Mouse (Mus musculus): Measurements from ENCODE around the gene Rps24. TPM values are rescaled to one million over a fixed set of nuclear protein-coding genes. Genes with fewer than 3 reads are reported as not detected.

The Rps24 gene
- polyA plus RNA-seq, 1 experiment: 2,340 TPM

- Histone ChIP-seq H3K4me2 (ENCODE audit: low read depth) (peak overlapping the region; percentile 98), H3K79me2 (ENCODE audit: control insufficient read depth, insufficient read depth) (peaks cover 61% of the 10 kb centered on the region), H3ac (ENCODE audit: control insufficient read depth, insufficient read length) (peak overlapping the region; percentile 46), H3K36me3 (ENCODE audit: control insufficient read depth, insufficient read depth) (peaks cover 40% of the 10 kb centered on the region), H3K27me3 (ENCODE audit: control insufficient read depth, insufficient read depth, insufficient read length) (no peaks in the 10 kb centered on the region), H3K4me3 (peak overlapping the region; percentile 76)
- TF ChIP-seq MYOD1 (IDR thresholded peaks at IDR 0.05; ENCODE audit: control insufficient read depth in 1 of 3, insufficient read length in 2 of 3, low read depth in 2 of 3) (no peak), POLR2AphosphoS2 (IDR thresholded peaks at IDR 0.05; ENCODE audit: insufficient read length, low read depth) (peak; percentile 98), REST (IDR thresholded peaks at IDR 0.05; ENCODE audit: insufficient read depth, insufficient read length) (no peak), CEBPB (IDR thresholded peaks at IDR 0.05; ENCODE audit: insufficient read depth, poor library complexity, severe bottlenecking) (peak; percentile 53; the same call in 1 of the 2 replicates), SRF (IDR thresholded peaks at IDR 0.05; ENCODE audit: control insufficient read depth, insufficient read length, low read depth) (no peak), TCF12 (IDR thresholded peaks at IDR 0.05; ENCODE audit: insufficient read depth, poor library complexity, severe bottlenecking) (no peak), TCF3 (IDR thresholded peaks at IDR 0.05; ENCODE audit: insufficient read length, low read depth) (no peak), E2F4 (IDR thresholded peaks at IDR 0.05; ENCODE audit: insufficient read depth) (no peak), USF1 (IDR thresholded peaks at IDR 0.05; ENCODE audit: low read depth) (no peak), POLR2A (IDR thresholded peaks at IDR 0.05; ENCODE audit: insufficient read length, low read depth) (peak; percentile 97), MAX (IDR thresholded peaks at IDR 0.05; ENCODE audit: low read depth) (no peak), MYOG (IDR thresholded peaks at IDR 0.05; ENCODE audit: control insufficient read depth in 1 of 3, insufficient read depth in 1 of 3, insufficient read length in 2 of 3, low read depth in 2 of 3) (no peak)
Observed at GRCm38 (mm10) chr14:24490468-24491265, 3.7 kb downstream of the Rps24 start.

DNA sequence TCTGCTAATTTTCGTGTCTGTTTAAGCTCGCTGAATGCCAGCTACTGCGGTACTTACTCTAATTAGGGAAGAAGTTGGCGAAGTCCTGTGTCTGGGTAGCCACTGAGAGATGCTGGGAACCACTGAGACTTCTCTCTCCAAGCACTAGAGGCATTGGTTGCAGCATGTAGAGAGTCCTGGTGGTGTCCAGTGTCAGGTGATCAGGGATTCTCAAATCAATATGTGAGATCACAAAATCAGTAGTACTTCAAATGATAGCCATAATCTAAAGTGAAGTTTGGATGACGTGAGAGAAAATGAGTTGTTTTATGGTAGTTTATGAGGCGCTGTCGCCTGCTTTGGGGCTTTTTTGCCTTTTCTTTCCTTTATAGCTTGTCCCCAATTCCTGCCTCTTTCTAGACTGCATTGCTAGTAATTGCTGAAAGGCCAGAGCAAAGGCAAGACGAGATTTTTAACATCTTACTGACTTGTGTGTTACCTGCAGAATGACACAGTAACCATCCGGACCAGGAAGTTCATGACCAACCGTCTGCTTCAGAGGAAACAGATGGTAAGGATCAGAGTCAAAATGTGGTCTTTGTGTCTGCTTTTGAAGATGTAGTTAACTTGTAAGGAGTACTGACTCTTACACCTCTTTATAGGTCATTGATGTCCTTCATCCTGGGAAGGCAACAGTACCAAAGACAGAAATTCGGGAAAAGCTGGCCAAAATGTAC is 4.5 kb downstream of the Rps24 start:
- peaks cover 48% of the 10 kb centered on the region for H3K36me3 ChIP-seq (ENCODE audit: control insufficient read depth, insufficient read depth)
- H3K79me2 ChIP-seq (ENCODE audit: control insufficient read depth, insufficient read depth): peaks cover 57% of the 10 kb centered on the region
- no peaks in the 10 kb centered on the region for H3K27me3 ChIP-seq (ENCODE audit: control insufficient read depth, insufficient read depth, insufficient read length)
- peak overlapping the region; percentile 46 for H3ac ChIP-seq (ENCODE audit: control insufficient read depth, insufficient read length)
- peak overlapping the region; percentile 76 for H3K4me3 ChIP-seq
- peak overlapping the region; percentile 98 for H3K4me2 ChIP-seq (ENCODE audit: low read depth)
- TF ChIP-seq MYOD1 (IDR thresholded peaks at IDR 0.05; ENCODE audit: control insufficient read depth in 1 of 3, insufficient read length in 2 of 3, low read depth in 2 of 3) (no peak), SRF (IDR thresholded peaks at IDR 0.05; ENCODE audit: control insufficient read depth, insufficient read length, low read depth) (no peak), REST (IDR thresholded peaks at IDR 0.05; ENCODE audit: insufficient read depth, insufficient read length) (no peak), MYOG (IDR thresholded peaks at IDR 0.05; ENCODE audit: control insufficient read depth in 1 of 3, insufficient read depth in 1 of 3, insufficient read length in 2 of 3, low read depth in 2 of 3) (no peak), USF1 (IDR thresholded peaks at IDR 0.05; ENCODE audit: low read depth) (no peak), MAX (IDR thresholded peaks at IDR 0.05; ENCODE audit: low read depth) (no peak), E2F4 (IDR thresholded peaks at IDR 0.05; ENCODE audit: insufficient read depth) (no peak), TCF3 (IDR thresholded peaks at IDR 0.05; ENCODE audit: insufficient read length, low read depth) (no peak), POLR2A (IDR thresholded peaks at IDR 0.05; ENCODE audit: insufficient read length, low read depth) (no peak), POLR2AphosphoS2 (IDR thresholded peaks at IDR 0.05; ENCODE audit: insufficient read length, low read depth) (no peak)

DNA sequence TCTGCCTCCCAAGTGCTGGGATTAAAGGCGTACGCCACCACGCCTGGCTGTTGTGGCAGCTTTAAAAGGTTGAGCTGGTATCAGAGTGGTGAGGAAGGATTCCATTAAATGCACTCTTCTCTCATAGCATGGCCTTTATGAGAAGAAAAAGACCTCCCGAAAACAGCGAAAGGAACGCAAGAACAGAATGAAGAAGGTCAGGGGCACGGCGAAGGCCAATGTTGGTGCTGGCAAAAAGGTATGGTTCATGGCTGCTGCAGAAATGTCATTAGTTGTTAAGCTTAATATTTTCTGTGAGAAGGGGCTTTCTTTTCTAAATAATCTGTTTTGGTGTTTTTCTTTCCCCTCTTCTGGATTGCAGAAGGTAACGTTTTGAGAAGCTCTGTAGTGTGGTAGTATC is 6.3 kb downstream of the Rps24 start:
- Histone ChIP-seq H3K4me3 (no peak overlapping the region), H3K4me2 (ENCODE audit: low read depth) (peak overlapping the region; percentile 98), H3K79me2 (ENCODE audit: control insufficient read depth, insufficient read depth) (peaks cover 54% of the 10 kb centered on the region), H3K36me3 (ENCODE audit: control insufficient read depth, insufficient read depth) (peaks cover 66% of the 10 kb centered on the region), H3K27me3 (ENCODE audit: control insufficient read depth, insufficient read depth, insufficient read length) (no peaks in the 10 kb centered on the region), H3ac (ENCODE audit: control insufficient read depth, insufficient read length) (no peak overlapping the region)
- TF ChIP-seq E2F4 (IDR thresholded peaks at IDR 0.05; ENCODE audit: insufficient read depth) (no peak), CEBPB (IDR thresholded peaks at IDR 0.05; ENCODE audit: insufficient read depth, poor library complexity, severe bottlenecking) (no peak), USF1 (IDR thresholded peaks at IDR 0.05; ENCODE audit: low read depth) (no peak), MYOG (IDR thresholded peaks at IDR 0.05; ENCODE audit: control insufficient read depth in 1 of 3, insufficient read depth in 1 of 3, insufficient read length in 2 of 3, low read depth in 2 of 3) (no peak)

DNA sequence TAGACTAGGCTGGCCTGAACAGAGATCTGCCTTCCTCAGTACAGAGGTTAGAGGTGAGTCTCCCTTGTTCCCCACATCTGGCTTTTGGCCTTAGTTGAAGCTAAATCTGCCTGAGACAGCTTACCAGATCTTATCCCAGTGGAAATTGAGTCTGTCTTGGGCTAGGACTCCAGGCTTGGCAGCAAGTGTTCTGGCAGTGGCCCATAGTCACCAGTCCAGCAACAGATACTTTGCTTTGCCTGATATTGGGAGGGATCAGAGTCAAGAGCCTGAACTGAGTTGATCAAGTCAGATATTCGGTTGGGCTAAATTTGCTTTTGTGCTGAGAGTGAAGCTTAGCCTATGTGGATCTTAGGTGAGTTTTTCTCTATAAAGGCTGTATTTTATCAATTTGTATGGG is 9.6 kb downstream of the Rps24 start:
- peaks cover 83% of the 10 kb centered on the region for H3K36me3 ChIP-seq (ENCODE audit: control insufficient read depth, insufficient read depth)
- H3K4me2 ChIP-seq (ENCODE audit: low read depth): no peak overlapping the region
- TF ChIP-seq TCF3 (IDR thresholded peaks at IDR 0.05; ENCODE audit: insufficient read length, low read depth): no peak
- no peak for TF ChIP-seq USF1 (IDR thresholded peaks at IDR 0.05; ENCODE audit: low read depth)
- no peak for TF ChIP-seq SRF (IDR thresholded peaks at IDR 0.05; ENCODE audit: control insufficient read depth, insufficient read length, low read depth)
- TF ChIP-seq MYOD1 (IDR thresholded peaks at IDR 0.05; ENCODE audit: control insufficient read depth in 1 of 3, insufficient read length in 2 of 3, low read depth in 2 of 3): no peak
- TF ChIP-seq CEBPB (IDR thresholded peaks at IDR 0.05; ENCODE audit: insufficient read depth, poor library complexity, severe bottlenecking): no peak
- no peak for TF ChIP-seq POLR2A (IDR thresholded peaks at IDR 0.05; ENCODE audit: insufficient read length, low read depth)
- H3K27me3 ChIP-seq (ENCODE audit: control insufficient read depth, insufficient read depth, insufficient read length): no peaks in the 10 kb centered on the region
- H3K4me3 ChIP-seq: no peak overlapping the region
- peaks cover 45% of the 10 kb centered on the region for H3K79me2 ChIP-seq (ENCODE audit: control insufficient read depth, insufficient read depth)
- no peak overlapping the region for H3ac ChIP-seq (ENCODE audit: control insufficient read depth, insufficient read length)

Data from myocyte (in vitro differentiated cells).